Mouse (Mus musculus): Measurements from ENCODE around the gene Hnrnpul1.

GRCm38 (mm10) chr7:25711165-25711564 is 43.4 kb downstream of the Hnrnpul1 start:
- TF ChIP-seq CTCF (IDR thresholded peaks at IDR 0.05; ENCODE audit: control insufficient read depth, insufficient read depth, insufficient read length) (no peak), FOSL1 (IDR thresholded peaks at IDR 0.05; ENCODE audit: insufficient read depth, low read length, poor library complexity, severe bottlenecking) (no peak), CEBPB (IDR thresholded peaks at IDR 0.05; ENCODE audit: low read depth) (no peak), MAX (IDR thresholded peaks at IDR 0.05) (no peak), MYOD1 (IDR thresholded peaks at IDR 0.05; ENCODE audit: control insufficient read depth, insufficient read length, low read depth) (no peak), USF1 (IDR thresholded peaks at IDR 0.05; ENCODE audit: low read depth) (no peak), MYOG (IDR thresholded peaks at IDR 0.05; ENCODE audit: control insufficient read depth, extremely low read depth, insufficient read length) (no peak)

Data from C2C12 (cell line).